Mouse (Mus musculus): ENCODE data around the gene Lmna. TPM values are rescaled to one million over a fixed set of nuclear protein-coding genes. Genes with fewer than 3 reads are reported as not detected.

The Lmna gene
- polyA plus RNA-seq, 1 experiment from 2014 or later, result 133 TPM

DNA sequence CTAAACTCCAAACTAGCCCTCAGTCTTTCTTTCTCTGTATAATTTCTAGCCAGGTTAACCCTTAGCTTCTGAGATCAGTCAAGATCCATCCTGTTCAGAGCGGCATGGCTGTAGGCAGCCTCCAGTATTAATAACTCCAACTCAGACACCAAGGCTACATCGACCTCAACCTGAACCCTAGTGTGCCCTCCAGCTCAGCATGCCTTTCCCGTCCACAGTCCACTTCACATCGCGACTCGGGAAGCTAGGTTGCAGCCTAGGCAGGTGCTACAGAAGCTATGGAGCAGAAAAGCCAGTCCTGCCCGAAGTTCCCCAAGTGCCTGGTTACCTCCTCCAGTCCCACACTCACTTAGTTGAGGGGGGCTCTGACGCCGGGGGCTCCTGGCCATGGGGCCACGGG is 72.3 kb downstream of the Lmna start:
- Histone ChIP-seq H3K9me3 (replicated peaks) (no peaks in the 10 kb centered on the region), H3K4me2 (no peak overlapping the region; the same call in 1 of the 2 replicates), H3K27me3 (peaks cover 59% of the 10 kb centered on the region), H3K36me3 (replicated peaks) (peaks cover 28% of the 10 kb centered on the region), H3K4me3 (replicated peaks) (no peak overlapping the region), H3K9ac (no peak overlapping the region), H3K27ac (replicated peaks) (no peak overlapping the region), H3K4me1 (replicated peaks) (peaks cover 25% of the 10 kb centered on the region)
- ATAC-seq (ENCODE audit: insufficient read depth), result no peak
- WGBS (ENCODE audit: insufficient replicate concordance), result 62% methylated on average over 10 of the region's 10 CpGs

DNA sequence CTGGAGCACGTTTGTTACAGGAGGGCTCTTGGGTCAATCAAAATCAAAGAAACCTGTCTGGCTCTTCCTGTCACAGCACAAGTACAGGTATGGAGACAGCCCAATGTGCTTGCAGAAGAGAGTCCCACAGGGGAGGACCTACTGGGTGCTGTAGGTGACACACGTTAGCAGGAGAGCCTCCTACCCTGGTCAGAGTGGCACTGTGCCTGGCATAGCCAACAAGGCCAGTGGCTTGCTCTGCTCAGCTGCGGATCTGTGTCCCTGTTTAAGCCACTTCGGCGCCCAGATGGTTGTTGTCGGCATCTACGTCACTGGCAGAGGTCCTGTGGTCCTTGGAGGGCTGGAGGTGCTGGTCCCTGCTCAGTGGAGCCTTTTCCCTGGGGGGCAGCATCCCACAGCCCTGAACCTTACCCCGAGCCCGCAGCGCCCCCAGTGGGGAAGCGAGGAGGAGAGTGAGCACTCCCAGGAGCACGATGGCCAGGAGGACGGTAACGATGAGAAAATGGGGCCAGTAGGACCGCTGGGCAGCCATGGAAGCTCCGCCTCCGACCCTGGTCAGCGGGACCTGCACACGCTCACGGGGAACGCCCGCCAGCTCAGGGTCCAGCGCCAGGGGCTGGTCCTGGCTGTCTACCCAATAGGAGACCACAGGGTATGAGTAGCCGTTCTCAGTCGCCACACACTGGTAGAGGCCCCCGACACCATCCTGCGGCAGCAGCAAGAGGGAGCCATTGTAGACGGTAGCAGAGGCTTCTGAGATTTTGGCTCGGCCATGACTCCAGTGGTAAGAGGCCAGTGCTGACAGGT is 73.2 kb downstream of the Lmna start:
- H3K36me3 ChIP-seq (replicated peaks), result peaks cover 28% of the 10 kb centered on the region
- peak overlapping the region; percentile 55 for H3K4me2 ChIP-seq
- H3K9ac ChIP-seq, result 0 out of 2 replicates have a peak overlapping the region, but pooled peaks have one; percentile 11
- no peak overlapping the region for H3K27ac ChIP-seq (replicated peaks)
- H3K27me3 ChIP-seq, result peaks cover 56% of the 10 kb centered on the region
- WGBS (ENCODE audit: insufficient replicate concordance), result 10% methylated on average over 29 of the region's 29 CpGs
- no peaks in the 10 kb centered on the region for H3K9me3 ChIP-seq (replicated peaks)
- no peak overlapping the region; the same call in 1 of the 2 replicates for H3K4me3 ChIP-seq (replicated peaks)
- H3K4me1 ChIP-seq (replicated peaks), result peaks cover 25% of the 10 kb centered on the region
- ATAC-seq (ENCODE audit: insufficient read depth), result peak; percentile 31

DNA sequence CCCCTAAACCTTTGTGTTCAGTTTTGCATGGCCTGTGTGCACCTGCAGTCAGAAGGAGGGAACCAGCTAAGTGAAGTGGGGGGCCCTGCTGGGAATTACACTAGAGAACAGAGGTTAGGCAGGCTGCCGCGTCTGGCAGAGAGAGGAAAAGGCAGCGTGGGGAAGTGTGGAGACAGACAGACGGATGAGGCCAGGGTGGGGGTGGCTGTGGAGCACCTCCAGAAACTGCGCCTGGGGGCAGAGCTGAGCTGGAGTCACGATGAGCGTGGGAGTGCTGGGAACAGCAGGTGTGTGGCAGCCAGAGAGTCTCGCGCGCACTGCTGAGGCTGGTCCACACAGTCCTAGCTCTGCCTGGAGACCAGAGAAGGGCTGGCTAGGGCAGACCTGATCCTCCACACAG is 74.2 kb downstream of the Lmna start:
- H3K27me3 ChIP-seq, result peaks cover 46% of the 10 kb centered on the region
- no peak overlapping the region for H3K27ac ChIP-seq (replicated peaks)
- 59% methylated on average over 10 of the region's 10 CpGs for WGBS (ENCODE audit: insufficient replicate concordance)
- no peak overlapping the region for H3K4me3 ChIP-seq (replicated peaks)
- H3K4me2 ChIP-seq, result no peak overlapping the region
- peaks cover 28% of the 10 kb centered on the region for H3K36me3 ChIP-seq (replicated peaks)
- no peak for ATAC-seq (ENCODE audit: insufficient read depth)
- H3K4me1 ChIP-seq (replicated peaks), result peaks cover 17% of the 10 kb centered on the region
- no peaks in the 10 kb centered on the region for H3K9me3 ChIP-seq (replicated peaks)
- no peak overlapping the region for H3K9ac ChIP-seq

MicroRNA genes within 50 kb of the gene (microRNA counts, 519-probe panel; counts per million panel counts)
- not detected for microRNA mmu-miR-1905

Small RNA genes lying within 50 kb of the gene (microRNA-seq; reads per million reads assigned to microRNA genes)
- gene Mir1905, result not detected
- gene Mir7011, result not detected

Other genes with a start within 250 kb of the Lmna start
- 0.35 and 1.3 TPM in 2 replicates for gene Gm38392, start 222.7 kb downstream of the Lmna start, polyA plus RNA-seq (2015; fragmentation: Nextera tagmentation; extraction: Ambion mirVana)
- gene Tsacc, start 213.0 kb downstream of the Lmna start, polyA plus RNA-seq (2015; fragmentation: Nextera tagmentation; extraction: Ambion mirVana), result 3.6 and 4.8 TPM in 2 replicates
- gene Cct3, start 212.8 kb downstream of the Lmna start, polyA plus RNA-seq (2015; fragmentation: Nextera tagmentation; extraction: Ambion mirVana), result 243 and 252 TPM in 2 replicates
- 92.0 and 99.4 TPM in 2 replicates for gene Glmp, start 184.9 kb downstream of the Lmna start, polyA plus RNA-seq (2015; fragmentation: Nextera tagmentation; extraction: Ambion mirVana)
- 1.3 and 1.4 TPM in 2 replicates for gene Tmem79, start 173.8 kb downstream of the Lmna start, polyA plus RNA-seq (2015; fragmentation: Nextera tagmentation; extraction: Ambion mirVana)
- gene Smg5, start 173.7 kb downstream of the Lmna start, polyA plus RNA-seq (2015; fragmentation: Nextera tagmentation; extraction: Ambion mirVana), result 31.8 and 38.3 TPM in 2 replicates
- gene Paqr6, start 145.4 kb downstream of the Lmna start, polyA plus RNA-seq (2015; fragmentation: Nextera tagmentation; extraction: Ambion mirVana), result 5.4 and 6.2 TPM in 2 replicates
- gene Bglap3, start 137.2 kb downstream of the Lmna start, polyA plus RNA-seq (2015; fragmentation: Nextera tagmentation; extraction: Ambion mirVana), result 0.28 and 0.71 TPM in 2 replicates
- 0.28 TPM in 1 of 2 replicates, not detected in the other for gene Bglap2, start 131.3 kb downstream of the Lmna start, polyA plus RNA-seq (2015; fragmentation: Nextera tagmentation; extraction: Ambion mirVana)
- gene Bglap, start 125.5 kb downstream of the Lmna start, polyA plus RNA-seq (2015; fragmentation: Nextera tagmentation; extraction: Ambion mirVana), result not detected in 2 replicates
- gene Pmf1, start 99.6 kb downstream of the Lmna start, polyA plus RNA-seq (2015; fragmentation: Nextera tagmentation; extraction: Ambion mirVana), result 77.7 and 83.2 TPM in 2 replicates
- 10.6 and 12.7 TPM in 2 replicates for gene Slc25a44, start 84.8 kb downstream of the Lmna start, polyA plus RNA-seq (2015; fragmentation: Nextera tagmentation; extraction: Ambion mirVana)
- 25.0 and 26.2 TPM in 2 replicates for gene Sema4a, start 48.8 kb downstream of the Lmna start, polyA plus RNA-seq (2015; fragmentation: Nextera tagmentation; extraction: Ambion mirVana)
- 0.60 and 0.67 TPM in 2 replicates for gene Mex3a, start 22.4 kb upstream of the Lmna start, polyA plus RNA-seq (2015; fragmentation: Nextera tagmentation; extraction: Ambion mirVana)
- gene Rab25, start 38.3 kb upstream of the Lmna start, polyA plus RNA-seq (2015; fragmentation: Nextera tagmentation; extraction: Ambion mirVana), result 0.53 TPM in 1 of 2 replicates, not detected in the other
- gene Lamtor2, start 43.1 kb upstream of the Lmna start, polyA plus RNA-seq (2015; fragmentation: Nextera tagmentation; extraction: Ambion mirVana), result 104 and 112 TPM in 2 replicates
- gene Ubqln4, start 43.8 kb upstream of the Lmna start, polyA plus RNA-seq (2015; fragmentation: Nextera tagmentation; extraction: Ambion mirVana), result 19.8 and 20.4 TPM in 2 replicates
- 190 and 206 TPM in 2 replicates for gene Ssr2, start 65.9 kb upstream of the Lmna start, polyA plus RNA-seq (2015; fragmentation: Nextera tagmentation; extraction: Ambion mirVana)
- gene Arhgef2, start 96.0 kb upstream of the Lmna start, polyA plus RNA-seq (2015; fragmentation: Nextera tagmentation; extraction: Ambion mirVana), result 14.4 and 15.0 TPM in 2 replicates
- not detected in 2 replicates for gene Rxfp4, start 143.2 kb upstream of the Lmna start, polyA plus RNA-seq (2015; fragmentation: Nextera tagmentation; extraction: Ambion mirVana)
- gene Khdc4, start 175.8 kb upstream of the Lmna start, polyA plus RNA-seq (2015; fragmentation: Nextera tagmentation; extraction: Ambion mirVana), result 23.9 and 26.6 TPM in 2 replicates
- gene Rit1, start 206.9 kb upstream of the Lmna start, polyA plus RNA-seq (2015; fragmentation: Nextera tagmentation; extraction: Ambion mirVana), result 32.3 and 34.8 TPM in 2 replicates

All from liver, embryonic 15.5 days (tissue).